Mouse (Mus musculus): ENCODE data around the gene Taldo1.
"Not testable (repeated sequence)": the region's sequence is repeated elsewhere in the genome, so short reads cannot be mapped to it uniquely, and the experiment has no call there.

The Taldo1 gene

DNA sequence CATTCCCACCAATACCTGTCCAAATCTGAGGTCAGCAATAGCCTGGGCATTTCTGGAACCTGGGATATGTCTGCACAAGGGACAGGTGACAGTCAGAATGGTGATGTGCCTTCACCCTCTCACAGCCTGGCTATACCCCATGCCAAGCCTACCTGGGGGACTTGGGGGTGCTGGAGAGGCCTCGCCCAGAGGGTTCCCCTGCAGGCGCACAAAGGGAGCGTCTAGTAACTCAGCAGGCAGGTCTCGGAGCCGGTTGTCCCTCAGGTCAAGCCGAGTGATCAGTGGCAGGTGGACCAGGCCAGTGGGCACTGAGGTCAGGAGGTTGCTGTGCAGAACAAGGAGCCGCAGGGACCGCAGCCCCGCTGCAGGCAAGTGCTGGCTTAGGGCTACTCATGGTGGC lies 49.5 kb downstream of the Taldo1 start:
- no peak for DNase-seq

DNA sequence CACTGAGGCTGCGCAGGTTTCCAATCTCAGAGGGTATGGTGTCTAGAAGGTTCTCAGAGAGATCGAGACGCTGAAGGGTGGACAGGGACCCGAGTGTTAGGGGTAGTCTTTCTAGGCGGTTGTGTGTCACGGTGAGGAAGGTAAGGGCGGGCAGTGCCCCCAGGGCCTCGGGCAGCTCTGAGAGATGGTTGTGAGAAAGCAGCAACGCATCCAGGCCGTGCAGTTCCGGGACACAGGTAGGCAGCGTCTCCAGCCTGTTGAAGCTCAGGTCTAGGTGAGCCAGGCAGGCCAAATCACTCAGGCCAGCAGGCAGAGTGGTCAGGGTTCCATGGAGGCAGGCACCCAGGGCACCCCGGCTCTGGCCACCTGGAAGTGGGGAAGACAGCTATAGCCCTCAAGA lies 50.2 kb downstream of the Taldo1 start:
- DNase-seq = no peak

DNA sequence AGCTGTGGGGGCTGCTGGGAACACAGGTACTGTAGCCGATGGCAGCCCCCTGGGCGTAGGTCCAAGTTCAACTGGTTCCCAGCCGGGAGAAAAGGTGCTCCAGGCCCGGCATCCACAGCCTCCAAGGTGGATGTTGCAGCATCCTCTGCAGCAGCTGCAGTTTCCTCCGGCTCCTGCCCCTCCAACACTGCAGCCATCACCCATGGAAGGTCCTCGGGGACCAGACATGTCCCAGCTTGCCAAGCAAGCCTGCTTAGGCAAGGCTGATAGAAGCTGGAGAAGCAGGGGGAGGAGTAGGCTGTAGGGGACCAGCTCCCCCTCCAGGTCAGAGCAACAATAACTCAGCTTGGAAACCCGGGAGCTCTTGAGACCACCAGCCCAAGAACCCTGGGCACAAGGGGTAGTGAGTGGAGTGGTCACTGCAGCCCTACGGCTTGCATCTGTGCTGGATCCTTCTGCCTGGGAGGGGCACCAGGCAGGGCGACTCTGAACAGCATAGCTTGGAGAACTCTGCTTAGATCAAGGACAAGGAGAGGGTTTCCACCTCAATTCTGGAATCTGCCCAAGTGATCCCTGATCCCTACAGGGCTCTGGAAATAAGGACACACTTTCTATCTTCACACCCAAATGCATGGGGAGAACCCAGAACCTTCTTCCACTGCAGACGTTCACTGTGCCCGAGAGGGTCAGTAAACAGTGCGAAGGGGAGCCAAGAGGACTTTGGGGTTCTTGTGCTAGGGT lies 51.3 kb downstream of the Taldo1 start:
- peak; percentile 77 for DNase-seq

DNA sequence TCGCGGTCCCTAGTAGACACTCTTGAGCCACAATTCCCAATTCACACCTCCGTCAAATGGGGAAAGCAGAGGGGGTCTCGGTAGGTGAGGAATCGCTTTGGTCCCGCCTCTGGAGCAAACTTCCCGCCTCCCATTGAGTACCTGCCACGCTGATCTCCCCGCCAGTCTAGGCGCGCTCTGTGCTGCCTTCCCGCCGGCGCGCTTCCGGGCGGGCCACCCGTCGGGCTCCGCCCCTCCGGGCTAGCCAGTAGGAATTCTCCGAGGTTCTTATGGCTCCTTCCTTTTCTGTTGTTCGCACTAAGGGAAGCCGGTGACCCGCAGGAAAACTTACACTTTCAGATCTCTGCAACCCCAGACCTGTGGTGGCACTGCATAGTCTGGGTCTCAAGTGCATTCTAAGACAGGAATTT lies 51.8 kb downstream of the Taldo1 start, which contains the start of gene Pidd1:
TSS of gene Pidd1 (minus strand) at position 198 of the 410 bp plus-strand sequence.
- peak; percentile 93 for DNase-seq

DNA sequence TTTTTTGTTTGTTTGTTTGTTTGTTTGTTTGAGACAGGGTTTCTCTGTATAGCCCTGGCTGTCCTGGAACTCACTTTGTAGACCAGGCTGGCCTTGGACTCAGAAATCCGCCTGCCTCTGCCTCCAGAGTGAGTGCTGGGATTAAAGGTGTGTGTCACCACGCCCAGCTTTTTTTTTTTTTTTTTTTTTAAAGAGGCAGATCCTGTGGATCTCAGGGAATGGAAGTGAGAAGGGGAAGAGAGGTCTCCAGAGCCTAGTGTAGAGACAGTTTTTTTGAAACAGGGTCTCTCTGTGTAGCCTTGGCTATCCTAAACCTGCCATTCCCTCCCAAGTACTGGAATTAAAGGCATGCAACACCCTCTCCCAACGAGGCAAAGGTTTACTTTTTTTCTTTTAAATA lies 54.4 kb downstream of the Taldo1 start:
- not testable (repeated sequence) for DNase-seq

DNA sequence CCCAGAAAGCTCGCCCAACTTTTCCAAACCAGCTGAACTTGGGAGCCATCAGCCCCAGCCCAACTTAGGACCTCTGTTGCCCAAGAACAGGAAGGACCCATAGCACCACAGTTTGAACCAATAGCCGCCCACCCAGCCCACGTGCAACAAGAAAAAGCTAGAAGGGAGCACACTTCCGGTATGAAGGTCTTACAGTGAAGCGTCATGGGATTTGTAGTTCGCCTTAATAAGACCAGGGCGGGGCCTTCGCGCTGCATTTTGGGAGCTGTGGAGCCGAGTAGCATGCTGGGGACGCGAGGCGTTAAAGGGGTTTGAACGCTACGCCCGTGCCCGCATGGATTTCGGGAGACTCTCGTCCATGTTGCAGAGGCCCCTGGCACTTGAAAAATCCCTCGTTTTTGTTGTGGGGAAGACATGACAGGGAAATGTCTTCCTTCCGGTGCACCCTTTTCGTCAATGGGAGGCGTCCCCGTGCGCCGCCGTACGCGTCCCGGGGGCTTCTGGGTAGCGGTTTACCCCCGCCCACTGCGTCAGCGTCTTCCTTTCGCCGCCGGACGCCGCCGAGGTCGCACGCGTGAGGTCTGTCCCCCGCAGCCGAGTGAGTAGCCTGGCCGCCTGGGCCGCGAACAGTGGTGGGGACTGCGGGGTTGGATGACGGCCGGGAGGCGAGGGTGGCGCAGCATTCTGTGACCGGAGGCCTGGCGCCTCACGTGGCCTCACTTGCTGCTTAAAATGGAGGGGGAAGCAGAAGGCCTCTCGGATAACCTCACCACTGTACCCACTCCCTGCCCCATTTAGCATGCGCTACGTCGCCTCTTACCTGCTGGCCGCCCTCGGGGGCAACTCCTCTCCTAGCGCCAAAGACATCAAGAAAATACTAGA lies 55.4 kb downstream of the Taldo1 start, which contains the start of gene Rplp2:
TSS of gene Rplp2 (plus strand) at position 261 of the 882 bp plus-strand sequence.
- DNase-seq = peak; percentile 96

DNA sequence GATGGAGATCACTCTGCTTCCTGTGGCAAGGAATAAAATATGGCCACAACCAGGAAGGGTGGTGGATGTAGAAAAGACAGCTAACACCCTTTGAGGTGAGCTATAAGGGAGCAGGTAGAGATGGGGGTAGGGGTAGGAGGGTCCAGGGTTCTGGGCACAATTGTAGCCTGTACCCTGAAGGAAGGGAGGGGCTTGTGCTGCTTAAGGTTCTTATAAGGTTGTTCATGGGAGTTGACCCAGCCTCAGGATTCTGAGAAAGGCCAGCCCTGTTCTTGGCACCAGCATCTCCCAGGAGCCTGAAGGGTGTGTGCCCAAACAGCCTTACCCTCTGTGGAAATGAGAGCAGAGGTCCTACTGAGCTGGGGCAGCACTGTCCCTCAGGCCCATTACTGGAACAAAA lies 59.9 kb downstream of the Taldo1 start:
- DNase-seq = no peak

Data from embryo, embryonic 11 days (tissue).